12 mouse cellular contexts compared by ENCODE assay signal in genomic region chr17:5443751-5444150, GRCm38 (mm10). TPM values are rescaled to one million over a fixed set of nuclear protein-coding genes. Genes with fewer than 3 reads are reported as not detected.
A peak's percentile ranks its signal among the peaks of the same experiment; 100 is the strongest.
DNase-seq lines count a peak whose midpoint lies in the region.
"Had no signal": no experiment of that assay in that cellular context is flagged by ENCODE, and none has a peak within 500 bp of the region (broad histone marks: within the 10 kb centered on the region; RNA-seq: fewer than 3 reads in every experiment).

No protein-coding gene starts in this region.

- peak; percentile 35 for DNase-seq in kidney, adult 9 months
- DNase-seq in kidney, adult 11 months, result no peak
- peak; percentile 35 for DNase-seq in adrenal gland, postnatal 25 days
- peak; percentile 48 to 53 for DNase-seq in lung, adult 18-20 months
- peak; percentile 41 for DNase-seq in ovary, postnatal 36 days (ENCODE audit: low spot score)
- DNase-seq in gastrocnemius, postnatal 36 days, result no peak
- DNase-seq in right cerebral cortex, postnatal 36 days (ENCODE audit: low spot score in 2 of 2), result no peak
- DNase-seq: cerebellum, postnatal 25 days; gastrocnemius, postnatal 25 days; layer of hippocampus, adult 9-11 months; liver, embryonic 13.5 days; thymus, postnatal 4 days had no signal

- intact Hi-C loops in gastrocnemius, postnatal 36 days (cut with DNase I), result loop anchor here (5.0 to 10.0 kb wide), 2 partner anchors 49 to 451 kb away; partner anchors contain the start of gene Zdhhc14

RNA-seq across cellular contexts. Expression of gene Tmem242, which starts 3.7 kb away (rescaled TPM):
- 90.7 and 118 TPM in 2 replicates for total RNA-seq in adrenal gland, postnatal 25 days (2021)
- 100 to 1,000 TPM; 131 to 146 TPM for total RNA-seq in gastrocnemius, postnatal 36 days (2021)

RNA-seq across cellular contexts. Expression of gene Ldhal6b, which starts 25.2 kb away (rescaled TPM):
- 1.6 and 2.1 TPM in 2 replicates for total RNA-seq in adrenal gland, postnatal 25 days (2021)
- total RNA-seq in gastrocnemius, postnatal 36 days (2021), result under 1 TPM; 0.47 to 0.82 TPM

RNA-seq across cellular contexts. Expression of gene Zdhhc14, which starts 48.6 kb away (rescaled TPM):
- total RNA-seq in adrenal gland, postnatal 25 days (2021), result 3.9 and 4.8 TPM in 2 replicates
- 1 to 10 TPM; 2.4 to 3.1 TPM for total RNA-seq in gastrocnemius, postnatal 36 days (2021)

Comparison
In these comparisons a context has a peak if more than half of its experiments do, and no peak if none do; other contexts are left out.
1. DNase-seq: peak in kidney, adult 9 months (single experiment), adrenal gland, postnatal 25 days (single experiment), lung, adult 18-20 months (2 of 2) and ovary, postnatal 36 days (single experiment); none in kidney, adult 11 months (single experiment), gastrocnemius, postnatal 36 days (0 of 2) and right cerebral cortex, postnatal 36 days (0 of 2).